Mouse (Mus musculus) neural tube, embryonic 11.5 days (tissue): ENCODE data around the gene Grk2. TPM values are rescaled to one million over a fixed set of nuclear protein-coding genes. Genes with fewer than 3 reads are reported as not detected.
"Not testable (repeated sequence)": the region's sequence is repeated elsewhere in the genome, so short reads cannot be mapped to it uniquely, and the experiment has no call there.

Experiments
- ATAC-seq: fragments of 200-750 bp; cut with Nextera tagmentation; 2 replicates; pipeline ENCODE4 v1.8.0; 2017; ENCODE audit warnings: moderate number of reproducible peaks, mild to moderate bottlenecking, moderate TSS enrichment, moderate library complexity; ENCODE audit not compliant: insufficient read depth, low FRiP score, low TSS enrichment
- DNase-seq: peaks from one replicate; pipeline ENCODE4 v3.0.0-alpha.2; 2015; ENCODE audit warnings: low spot score
- H3K27ac ChIP-seq: fragments of 300-500 bp; sonication (generic); 2 replicates; pipeline ENCODE4 v1.5.1; 2014; ENCODE audit warnings: low read depth, mild to moderate bottlenecking, low read length
- H3K27me3 ChIP-seq: fragments of 300-500 bp; sonication (generic); 2 replicates; pipeline ENCODE4 v1.6.1; 2014; ENCODE audit warnings: mild to moderate bottlenecking, low read length, mixed read lengths; ENCODE audit not compliant: control insufficient read depth, insufficient read depth
- H3K36me3 ChIP-seq: fragments of 300-500 bp; sonication (generic); 2 replicates; pipeline ENCODE4 v1.6.1; 2014; ENCODE audit warnings: mild to moderate bottlenecking, low read length, moderate library complexity, mixed read lengths; ENCODE audit not compliant: control insufficient read depth, insufficient read depth
- H3K4me1 ChIP-seq: fragments of 300-500 bp; sonication (generic); 2 replicates; pipeline ENCODE4 v1.6.1; 2014; ENCODE audit warnings: low read length, mixed read lengths; ENCODE audit not compliant: control insufficient read depth, insufficient read depth
- H3K4me2 ChIP-seq: fragments of 300-500 bp; sonication (generic); 2 replicates; pipeline ENCODE4 v1.6.1; 2014; ENCODE audit warnings: low read depth, mild to moderate bottlenecking, moderate library complexity
- H3K4me3 ChIP-seq: fragments of 300-500 bp; sonication (generic); 2 replicates; pipeline ENCODE4 v1.5.1; 2014; ENCODE audit warnings: low read depth, low read length
- H3K9ac ChIP-seq: fragments of 300-500 bp; sonication (generic); 2 replicates; pipeline ENCODE4 v1.6.1; 2014; ENCODE audit warnings: mild to moderate bottlenecking, low read length
- H3K9me3 ChIP-seq: fragments of 300-500 bp; sonication (generic); 2 replicates; pipeline ENCODE4 v1.6.1; 2016; ENCODE audit warnings: low read length; ENCODE audit not compliant: control insufficient read depth
- WGBS: fragments of 180-500 bp; shearing (Covaris S2); extraction: QIAGEN DNeasy Blood & Tissue Kit; methylation state at CpG from one replicate; pipeline ENCODE4 v1.1.7; 2014; 5-methylcytosine and 5-hydroxymethylcytosine counted together
- microRNA-seq: library from miRNA; unstranded; fragments of <30 nt; microRNA quantifications from one replicate; pipeline ENCODE4, GENCODE M21; 2016
- polyA plus RNA-seq: library from polyadenylated mRNA; unstranded; fragments of >200 nt; fragmentation: Nextera tagmentation; extraction: Ambion mirVana; gene quantifications from 2 replicates; pipeline ENCODE4 v1.2.1, GENCODE M21; 2014

Gene Grk2
- polyA plus RNA-seq, 1 experiment from 2014 or later = 19.0 TPM

GRCm38 (mm10) chr19:4255583-4256162 is 50.3 kb downstream of the Grk2 start:
- Histone ChIP-seq H3K9me3 (no peaks in the 10 kb centered on the region), H3K4me1 (no peaks in the 10 kb centered on the region), H3K9ac (no peak overlapping the region), H3K36me3 (no peaks in the 10 kb centered on the region), H3K4me3 (no peak overlapping the region), H3K27ac (no peak overlapping the region), H3K4me2 (no peak overlapping the region), H3K27me3 (no peaks in the 10 kb centered on the region)
- DNase-seq (no peak), ATAC-seq (no peak)
- WGBS = 74% methylated on average over 11 of the region's 11 CpGs

DNA sequence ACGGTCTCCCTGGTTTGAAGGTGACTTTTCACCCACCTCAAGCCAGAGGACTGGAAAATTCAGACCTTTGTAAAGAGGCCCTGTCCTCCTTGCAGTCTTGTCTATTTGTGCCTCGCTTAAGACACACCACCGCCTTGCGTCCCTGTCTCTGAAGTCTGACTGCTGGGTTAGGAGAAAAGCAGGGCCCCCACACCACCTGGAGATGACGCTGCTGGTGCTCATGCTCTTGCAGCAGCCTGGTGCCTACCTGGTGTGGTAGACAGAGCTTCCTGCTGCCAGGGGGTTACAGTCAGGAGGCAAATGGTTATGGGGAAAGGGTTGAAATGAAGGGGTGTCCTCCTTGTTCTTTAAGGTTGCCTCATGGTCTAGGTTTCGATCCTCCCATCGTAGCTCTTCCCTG is 51.8 kb downstream of the Grk2 start:
- 91% methylated on average over 7 of the region's 7 CpGs for WGBS
- Histone ChIP-seq H3K27ac (no peak overlapping the region), H3K27me3 (no peaks in the 10 kb centered on the region), H3K4me3 (no peak overlapping the region), H3K4me1 (no peaks in the 10 kb centered on the region), H3K9ac (no peak overlapping the region), H3K9me3 (no peaks in the 10 kb centered on the region), H3K36me3 (no peaks in the 10 kb centered on the region), H3K4me2 (no peak overlapping the region)
- no peak for DNase-seq
- no peak for ATAC-seq

- not testable (repeated sequence) for H3K4me3 ChIP-seq, H3K27ac ChIP-seq, H3K4me1 ChIP-seq, H3K36me3 ChIP-seq, DNase-seq, H3K27me3 ChIP-seq, ATAC-seq, H3K9ac ChIP-seq, H3K9me3 ChIP-seq, H3K4me2 ChIP-seq
- WGBS = 77% methylated on average over 1 of the region's 1 CpGs
These were observed 57.3 kb downstream of the Grk2 start for GRCm38 (mm10) chr19:4248683-4249082.

- Histone ChIP-seq H3K27ac (no peak overlapping the region), H3K4me3 (no peak overlapping the region), H3K4me1 (no peaks in the 10 kb centered on the region), H3K36me3 (no peaks in the 10 kb centered on the region), H3K9ac (no peak overlapping the region), H3K4me2 (no peak overlapping the region), H3K27me3 (no peaks in the 10 kb centered on the region), H3K9me3 (no peaks in the 10 kb centered on the region)
- WGBS = 51% methylated on average over 1 of the region's 1 CpGs
- ATAC-seq (no peak), DNase-seq (no peak)
These were observed 59.0 kb downstream of the Grk2 start for GRCm38 (mm10) chr19:4247010-4247409.

GRCm38 (mm10) chr19:4244775-4245174 is 61.2 kb downstream of the Grk2 start:
- no peak overlapping the region for H3K27ac ChIP-seq
- H3K9ac ChIP-seq = no peak overlapping the region
- H3K36me3 ChIP-seq = no peaks in the 10 kb centered on the region
- H3K4me1 ChIP-seq = no peaks in the 10 kb centered on the region
- H3K4me3 ChIP-seq = no peak overlapping the region
- H3K27me3 ChIP-seq = no peaks in the 10 kb centered on the region
- WGBS = 78% methylated on average over 6 of the region's 6 CpGs
- DNase-seq = no peak
- ATAC-seq = no peak
- H3K4me2 ChIP-seq = no peak overlapping the region
- H3K9me3 ChIP-seq = no peaks in the 10 kb centered on the region

- H3K9ac ChIP-seq = no peak overlapping the region
- ATAC-seq (no peak), DNase-seq (no peak)
- H3K4me1 ChIP-seq = no peaks in the 10 kb centered on the region
- no peaks in the 10 kb centered on the region for H3K27me3 ChIP-seq
- no peaks in the 10 kb centered on the region for H3K36me3 ChIP-seq
- H3K27ac ChIP-seq = no peak overlapping the region
- WGBS = 72% methylated on average over 3 of the region's 3 CpGs
- no peaks in the 10 kb centered on the region for H3K9me3 ChIP-seq
- H3K4me2 ChIP-seq = no peak overlapping the region
- H3K4me3 ChIP-seq = no peak overlapping the region
These were observed 63.6 kb downstream of the Grk2 start for GRCm38 (mm10) chr19:4242416-4242815.

DNA sequence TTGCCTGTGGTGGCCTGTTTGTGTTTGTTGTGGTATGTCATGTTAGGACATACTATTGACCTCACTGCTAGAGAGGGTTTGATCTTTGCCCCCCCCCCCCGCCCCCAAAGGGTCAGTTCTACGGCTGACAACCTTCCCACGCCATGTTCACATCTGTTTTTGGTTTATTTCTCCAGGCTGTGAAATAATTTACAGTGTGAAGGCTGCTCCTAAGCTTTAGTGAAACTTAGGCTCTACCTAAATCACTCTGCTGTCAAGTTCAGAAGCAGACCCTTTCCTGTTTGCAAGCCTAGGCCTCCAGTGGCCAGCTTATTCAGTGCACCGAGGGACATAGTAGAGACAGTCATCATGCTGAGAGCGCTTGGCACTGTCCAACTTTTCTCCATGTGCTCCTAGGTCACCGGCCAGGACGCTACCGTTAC is 65.8 kb downstream of the Grk2 start:
- DNase-seq (no peak), ATAC-seq (no peak)
- no peaks in the 10 kb centered on the region for H3K27me3 ChIP-seq
- H3K4me2 ChIP-seq = no peak overlapping the region
- H3K27ac ChIP-seq = no peak overlapping the region
- H3K4me3 ChIP-seq = no peak overlapping the region
- no peaks in the 10 kb centered on the region for H3K4me1 ChIP-seq
- no peaks in the 10 kb centered on the region for H3K36me3 ChIP-seq
- no peaks in the 10 kb centered on the region for H3K9me3 ChIP-seq
- WGBS = 53% methylated on average over 8 of the region's 8 CpGs
- H3K9ac ChIP-seq = no peak overlapping the region

Small RNAs within 50 kb of the gene (microRNA-seq; reads per million reads assigned to microRNA genes)
- not detected for gene Mir6985

Other genes with a start within 250 kb of the Grk2 start
- gene Gstp3, start 246.7 kb downstream of the Grk2 start, polyA plus RNA-seq = not detected in 2 replicates
- gene Cabp2, start 224.6 kb downstream of the Grk2 start, polyA plus RNA-seq = not detected in 2 replicates
- 81.3 and 86.7 TPM in 2 replicates for gene Cdk2ap2, start 209.0 kb downstream of the Grk2 start, polyA plus RNA-seq
- 9.9 and 13.1 TPM in 2 replicates for gene Pitpnm1, start 206.2 kb downstream of the Grk2 start, polyA plus RNA-seq
- 68.4 and 77.6 TPM in 2 replicates for gene Aip, start 180.4 kb downstream of the Grk2 start, polyA plus RNA-seq
- not detected in 2 replicates for gene Gpr152, start 166.4 kb downstream of the Grk2 start, polyA plus RNA-seq
- 0.11 TPM in 1 of 2 replicates, not detected in the other for gene Cabp4, start 162.2 kb downstream of the Grk2 start, polyA plus RNA-seq
- 128 TPM in 2 replicates for gene Coro1b, start 157.6 kb downstream of the Grk2 start, polyA plus RNA-seq
- gene Ptprcap, start 152.6 kb downstream of the Grk2 start, polyA plus RNA-seq = 0.92 and 1.8 TPM in 2 replicates
- gene Rps6kb2, start 142.9 kb downstream of the Grk2 start, polyA plus RNA-seq = 52.6 and 52.7 TPM in 2 replicates
- 2.9 and 3.8 TPM in 2 replicates for gene Carns1, start 130.7 kb downstream of the Grk2 start, polyA plus RNA-seq
- 0.68 and 1.1 TPM in 2 replicates for gene Tbc1d10c, start 114.9 kb downstream of the Grk2 start, polyA plus RNA-seq
- 928 and 939 TPM in 2 replicates for gene Ppp1ca, start 114.2 kb downstream of the Grk2 start, polyA plus RNA-seq
- gene Rad9a, start 104.6 kb downstream of the Grk2 start, polyA plus RNA-seq = 39.1 and 45.8 TPM in 2 replicates
- gene Clcf1, start 92.0 kb downstream of the Grk2 start, polyA plus RNA-seq = 0.81 and 1.7 TPM in 2 replicates
- gene AC109138.7, start 91.9 kb downstream of the Grk2 start, polyA plus RNA-seq = not detected in 2 replicates
- 14.7 and 15.2 TPM in 2 replicates for gene Pold4, start 74.3 kb downstream of the Grk2 start, polyA plus RNA-seq
- gene Ssh3, start 37.0 kb downstream of the Grk2 start, polyA plus RNA-seq = 2.3 and 3.6 TPM in 2 replicates
- 11.6 and 14.1 TPM in 2 replicates for gene Ankrd13d, start 23.1 kb downstream of the Grk2 start, polyA plus RNA-seq
- 44.1 and 47.2 TPM in 2 replicates for gene Kdm2a, start 92.1 kb upstream of the Grk2 start, polyA plus RNA-seq
- 17.1 and 17.4 TPM in 2 replicates for gene Rhod, start 133.2 kb upstream of the Grk2 start, polyA plus RNA-seq
- gene Syt12, start 171.2 kb upstream of the Grk2 start, polyA plus RNA-seq = 0.58 and 1.8 TPM in 2 replicates
- not detected in 2 replicates for gene 2010003K11Rik, start 192.4 kb upstream of the Grk2 start, polyA plus RNA-seq
- 19.3 and 19.6 TPM in 2 replicates for gene Pcx, start 204.2 kb upstream of the Grk2 start, polyA plus RNA-seq